Mouse (Mus musculus) neural tube, embryonic 10.5 days (tissue): ENCODE measurements at regions not wholly inside any gene's neighbourhood (a gene's known extent, or its start where the extent isn't known, plus 50 kb on each side); places are given as distances from the start of the nearest gene placed in this dataset.

Source experiments
- DNase-seq: peaks from one replicate; pipeline ENCODE4 v3.0.0-alpha.2; 2017; ENCODE audit warnings: low spot score; ENCODE audit errors: extremely low spot score

DNA sequence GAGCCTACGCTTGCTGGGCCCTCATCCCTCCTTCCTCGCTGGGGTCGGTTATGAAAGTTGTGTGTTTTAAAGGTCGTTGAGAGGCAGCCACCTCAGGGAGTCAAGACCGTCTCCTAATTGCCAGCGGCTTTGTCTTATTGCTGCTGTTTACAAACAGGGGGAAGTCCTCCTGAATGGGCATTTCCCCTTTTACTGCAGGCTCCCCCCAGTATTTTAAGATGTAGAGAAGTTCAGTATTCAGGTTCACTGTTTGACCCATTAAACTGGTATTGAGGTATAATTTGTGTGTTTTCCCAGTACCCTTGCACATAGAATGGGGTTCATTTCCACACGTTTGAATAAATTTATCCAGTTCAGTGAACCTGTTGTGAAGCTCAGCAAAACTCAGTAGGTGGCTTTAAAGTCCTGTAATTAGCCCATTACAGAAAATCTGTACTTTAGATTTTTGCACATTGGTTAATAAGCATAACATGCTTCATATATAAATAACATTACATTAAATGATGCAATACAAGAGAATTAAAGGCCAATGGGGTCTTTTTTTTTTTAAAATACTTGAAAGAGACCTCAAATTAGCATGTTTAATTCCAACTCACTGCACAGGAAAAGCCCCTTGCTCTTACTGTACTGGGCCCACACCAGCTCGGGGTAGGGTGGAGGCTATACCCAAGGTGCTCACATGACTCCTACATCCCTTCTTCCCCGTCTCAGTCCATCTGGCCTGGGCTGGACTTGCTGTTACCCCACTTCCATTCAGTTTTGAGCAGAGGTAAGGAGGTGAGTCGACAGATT, 63.7 kb downstream of the Nkx2-1 start:
- no peak for DNase-seq

- DNase-seq, result no peak
These were observed 65.7 kb downstream of the Nkx2-1 start for GRCm38 (mm10) chr12:56470932-56471500.

DNA sequence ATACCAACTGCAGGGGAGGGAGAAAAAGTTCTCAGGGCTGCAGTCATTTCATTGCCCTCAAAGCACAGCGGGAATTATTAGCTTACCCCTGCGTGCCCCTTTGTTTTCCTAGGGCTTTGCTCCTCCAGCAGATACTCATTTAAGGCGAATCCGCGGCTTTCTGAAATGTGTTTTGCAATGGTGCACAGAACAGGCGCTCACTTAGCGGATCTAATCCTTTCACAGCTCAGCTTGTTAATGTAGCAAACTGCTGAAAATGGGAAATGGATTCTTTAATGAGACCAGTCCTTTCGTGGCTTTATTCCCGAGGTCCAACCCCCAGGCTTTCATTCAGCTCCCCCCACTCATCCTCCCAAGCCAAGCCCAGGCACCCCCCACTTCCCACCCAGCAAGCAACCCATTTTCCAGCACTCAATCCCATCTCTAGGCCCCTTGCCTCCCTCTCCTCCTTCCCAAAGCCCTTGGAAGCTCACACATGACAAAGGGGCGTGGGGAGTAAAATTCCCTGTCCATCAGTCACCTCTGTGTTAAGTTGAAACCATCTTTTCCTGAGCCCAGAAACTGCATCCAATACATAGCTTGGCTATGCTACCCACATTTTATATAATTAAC, 77.1 kb downstream of the Nkx2-1 start:
- DNase-seq, result no peak

- DNase-seq, result peak; percentile 39
These were observed 77.8 kb downstream of the Nkx2-1 start for GRCm38 (mm10) chr12:56458665-56459507.

GRCm38 (mm10) chr12:56457951-56458350, 78.8 kb downstream of the Nkx2-1 start:
- no peak for DNase-seq

DNA sequence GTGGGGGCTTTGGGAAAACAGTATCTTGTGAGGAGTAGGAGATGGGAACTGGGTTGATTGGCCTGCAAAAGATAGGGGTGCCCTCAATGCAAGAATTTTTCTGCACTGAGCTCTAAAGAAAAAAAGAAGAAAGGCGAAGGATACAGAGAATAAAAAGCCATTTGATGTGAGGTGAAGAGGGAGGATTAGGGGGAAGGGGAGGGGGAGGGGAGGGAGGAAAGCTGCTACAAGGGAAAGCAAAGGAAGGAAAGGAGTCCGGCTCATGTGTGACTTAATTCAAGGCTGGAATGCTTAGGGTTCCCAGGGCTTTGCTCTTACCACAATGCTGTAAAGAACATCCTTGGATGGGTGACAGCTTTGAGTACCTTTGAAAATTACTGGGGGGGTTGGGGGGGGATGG, 79.4 kb downstream of the Nkx2-1 start:
- DNase-seq, result no peak

DNA sequence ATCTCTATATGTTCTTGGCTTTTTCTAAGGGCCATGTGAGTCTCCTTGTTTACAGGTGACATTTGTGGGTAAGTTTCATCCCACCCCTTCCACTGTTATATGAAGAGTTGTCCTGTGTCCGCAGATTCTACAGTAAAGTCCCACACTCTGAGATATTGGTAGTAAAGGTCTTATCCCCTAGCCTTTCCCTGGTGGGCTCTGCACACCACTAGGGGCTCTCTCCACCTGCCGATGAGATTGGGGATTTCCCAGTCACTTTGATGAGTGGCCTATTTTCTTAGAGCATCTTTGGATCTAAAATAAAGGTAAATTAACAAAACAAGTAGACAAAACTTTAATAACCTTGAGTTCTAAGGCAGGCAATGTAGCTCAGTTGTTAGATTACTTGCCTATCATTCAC, 86.4 kb downstream of the Nkx2-1 start:
- no peak for DNase-seq

DNA sequence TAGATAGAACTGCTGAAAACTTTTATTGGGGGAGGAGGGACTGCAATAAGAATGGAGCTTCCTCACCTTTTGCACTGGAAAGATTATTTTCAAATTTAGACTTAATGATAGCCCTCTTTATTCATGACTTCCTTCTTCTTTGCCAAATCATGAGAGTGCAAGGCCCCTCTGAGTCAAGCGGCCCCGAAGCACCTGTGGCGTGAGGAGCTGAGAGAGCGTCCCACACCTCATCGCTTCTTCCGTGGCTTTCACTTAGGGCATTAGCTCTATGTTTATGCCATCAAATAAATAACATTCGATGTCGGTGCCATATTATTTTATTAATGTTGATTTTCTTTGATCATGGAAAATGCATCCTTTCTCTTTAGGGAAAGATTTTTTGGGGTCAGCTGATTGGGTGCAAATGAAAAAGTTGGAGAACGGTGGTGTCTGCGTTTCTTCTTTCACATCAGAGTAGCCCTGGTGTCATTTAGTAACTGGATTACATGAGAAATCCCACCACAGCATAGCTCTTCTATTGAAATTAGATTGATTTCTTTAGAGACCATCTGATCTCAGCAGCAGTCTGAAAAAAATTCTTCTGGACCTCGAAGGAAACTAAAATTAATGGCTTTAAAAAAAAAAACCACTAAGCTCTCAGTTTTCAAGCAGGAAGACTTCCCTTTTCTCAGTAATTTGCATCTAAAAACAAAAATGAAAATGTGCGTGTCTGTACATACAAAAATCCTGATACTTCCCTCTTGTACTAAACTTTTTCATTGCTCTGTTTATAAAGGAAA, 87.7 kb downstream of the Nkx2-1 start:
- DNase-seq, result no peak

GRCm38 (mm10) chr12:56441166-56441817, 95.4 kb downstream of the Nkx2-1 start:
- DNase-seq, result no peak

DNA sequence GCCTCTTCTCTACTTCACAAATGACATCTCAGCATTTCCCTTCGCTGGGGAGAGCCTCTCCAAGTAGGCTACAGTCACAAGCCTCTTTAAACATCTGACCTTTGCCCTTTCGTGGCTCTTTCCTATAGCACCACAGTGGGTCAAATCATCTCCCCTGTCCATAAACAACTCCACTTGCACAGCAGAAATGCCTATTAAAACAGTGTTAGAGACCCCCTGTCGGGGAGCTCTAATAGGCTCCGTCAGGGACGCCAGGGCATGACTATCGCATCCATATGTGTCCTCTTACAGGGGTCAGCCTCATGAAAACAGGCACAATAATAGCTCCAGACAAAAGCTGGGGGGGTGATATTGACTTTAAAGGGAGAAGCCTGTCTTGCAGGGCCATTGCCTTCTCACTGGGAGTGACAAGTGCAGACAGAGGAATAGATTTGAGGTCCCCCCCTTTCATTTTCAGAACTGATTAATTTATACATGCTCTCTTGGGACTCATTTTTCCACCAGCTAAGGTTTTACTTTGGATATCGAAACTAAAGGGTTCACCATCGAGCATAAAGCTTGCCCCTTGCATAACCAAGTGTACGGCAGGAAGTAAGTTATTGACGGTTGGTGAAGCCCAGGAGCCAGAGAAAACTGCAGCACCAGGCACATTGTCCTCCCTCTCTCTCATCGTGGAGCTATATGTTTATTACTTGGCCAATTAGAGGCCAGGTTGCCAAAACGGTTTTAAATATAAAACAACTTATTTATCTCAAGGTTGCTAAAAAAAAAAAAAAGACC, 94.6 kb upstream of the Mbip start:
- peak; percentile 35 for DNase-seq

GRCm38 (mm10) chr12:56438384-56438783, 92.7 kb upstream of the Mbip start:
- DNase-seq, result no peak

- no peak for DNase-seq
These were observed 92.3 kb upstream of the Mbip start for GRCm38 (mm10) chr12:56437975-56438374.

DNA sequence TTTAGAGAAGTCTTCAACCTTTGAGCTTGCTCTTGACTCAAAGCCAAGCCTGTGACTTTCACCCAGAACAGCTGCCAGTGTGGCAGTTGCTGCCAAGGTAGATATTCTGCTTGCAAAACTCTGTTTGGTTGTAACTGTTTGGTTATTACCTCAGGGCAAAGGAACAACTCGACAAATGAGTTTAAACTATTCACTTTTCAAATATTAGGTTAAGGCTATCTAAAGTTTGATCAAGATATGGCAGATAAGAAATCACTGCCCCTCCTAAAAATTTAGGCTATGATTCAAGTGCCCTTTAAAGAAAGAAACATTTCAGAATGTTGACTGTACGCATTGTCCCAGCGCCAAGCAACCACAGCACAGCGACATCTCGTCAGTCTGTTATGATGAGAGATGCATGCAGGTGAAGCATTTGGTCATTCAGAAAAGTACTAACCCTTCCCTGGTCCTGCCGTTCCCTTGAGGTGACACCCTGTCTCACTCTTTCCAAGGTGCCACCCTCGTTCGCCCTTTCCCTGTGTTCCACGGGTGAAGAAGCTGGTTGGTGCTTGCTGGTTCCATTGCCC, 81.1 kb upstream of the Mbip start:
- no peak for DNase-seq

GRCm38 (mm10) chr12:56416106-56416505, 70.4 kb upstream of the Mbip start:
- no peak for DNase-seq

GRCm38 (mm10) chr12:56414861-56415765, 69.4 kb upstream of the Mbip start:
- DNase-seq, result no peak

- no peak for DNase-seq
These were observed 60.0 kb upstream of the Mbip start for GRCm38 (mm10) chr12:56405658-56406057.

- DNase-seq, result peak; percentile 74
These were observed 59.1 kb upstream of the Mbip start for GRCm38 (mm10) chr12:56404833-56405232.

GRCm38 (mm10) chr12:56404262-56404661, 58.6 kb upstream of the Mbip start:
- no peak for DNase-seq
